Mouse (Mus musculus) hindbrain, embryonic 14.5 days (tissue): ENCODE data around the gene Trim41. TPM values are rescaled to one million over a fixed set of nuclear protein-coding genes. Genes with fewer than 3 reads are reported as not detected.

ENCODE experiments used
- ATAC-seq: fragments of 200-750 bp; cut with Nextera tagmentation; 2 replicates; pipeline ENCODE4 v1.8.0; 2017; ENCODE audit warnings: moderate number of reproducible peaks, mild to moderate bottlenecking, moderate TSS enrichment, moderate library complexity; ENCODE audit not compliant: low FRiP score
- DNase-seq: peaks from one replicate; pipeline ENCODE4 v3.0.0-alpha.2; 2015; ENCODE audit warnings: low spot score
- H3K27ac ChIP-seq: fragments of 300-500 bp; sonication (generic); 2 replicates; pipeline ENCODE4 v1.5.1; 2014; ENCODE audit warnings: mild to moderate bottlenecking, moderate library complexity
- H3K27me3 ChIP-seq: fragments of 300-500 bp; sonication (generic); 2 replicates; pipeline ENCODE4 v1.6.1; 2014; ENCODE audit warnings: mild to moderate bottlenecking, low read length, mixed read lengths; ENCODE audit not compliant: control insufficient read depth, insufficient read depth
- H3K36me3 ChIP-seq: fragments of 300-500 bp; sonication (generic); replicated peaks from 2 replicates; pipeline ENCODE4 v1.6.1; 2014; ENCODE audit not compliant: control insufficient read depth, insufficient read depth
- H3K4me1 ChIP-seq: fragments of 300-500 bp; sonication (generic); replicated peaks from 2 replicates; pipeline ENCODE4 v1.6.1; 2014; ENCODE audit warnings: antibody characterized with exemption, low read length, mixed read lengths; ENCODE audit not compliant: control insufficient read depth, insufficient read depth
- H3K4me2 ChIP-seq: fragments of 300-500 bp; sonication (generic); replicated peaks from 2 replicates; pipeline ENCODE4 v1.6.1; 2014; ENCODE audit warnings: mild to moderate bottlenecking, moderate library complexity
- H3K4me3 ChIP-seq: fragments of 300-500 bp; sonication (generic); replicated peaks from 2 replicates; pipeline ENCODE4 v1.5.1; 2014; ENCODE audit warnings: mild to moderate bottlenecking, low read length
- H3K9ac ChIP-seq: fragments of 300-500 bp; sonication (generic); 2 replicates; pipeline ENCODE4 v1.6.1; 2014
- H3K9me3 ChIP-seq: fragments of 300-500 bp; sonication (generic); 2 replicates; pipeline ENCODE4 v1.6.1; 2016; ENCODE audit warnings: low read length; ENCODE audit not compliant: control insufficient read depth
- WGBS: fragments of 180-500 bp; shearing (Covaris S2); extraction: QIAGEN DNeasy Blood & Tissue Kit; methylation state at CpG from one replicate; pipeline ENCODE4 v1.1.7; 2014; 5-methylcytosine and 5-hydroxymethylcytosine counted together
- polyA plus RNA-seq: library from polyadenylated mRNA; unstranded; fragments of >200 nt; fragmentation: Nextera tagmentation; extraction: Ambion mirVana; gene quantifications from 2 replicates; pipeline ENCODE4 v1.2.1, GENCODE M21; 2014

Trim41 gene
- polyA plus RNA-seq, 1 experiment from 2014 or later: 5.6 TPM

GRCm38 (mm10) chr11:48820308-48820674 is 3.1 kb upstream of the Trim41 start:
- Histone ChIP-seq H3K9me3 (no peaks in the 10 kb centered on the region), H3K27ac (no peak overlapping the region), H3K27me3 (peaks cover 24% of the 10 kb centered on the region), H3K4me2 (no peak overlapping the region), H3K36me3 (no peaks in the 10 kb centered on the region), H3K4me3 (no peak overlapping the region), H3K9ac (no peak overlapping the region), H3K4me1 (peaks cover 23% of the 10 kb centered on the region)
- no peak for DNase-seq
- no peak for ATAC-seq

GRCm38 (mm10) chr11:48819614-48820307 is 2.6 kb upstream of the Trim41 start:
- no peak for DNase-seq
- 81% methylated on average over 7 of the region's 7 CpGs for WGBS
- H3K36me3 ChIP-seq: 0 out of 2 replicates have a peak, but pooled peaks cover 2% of the 10 kb centered on the region

GRCm38 (mm10) chr11:48818346-48818745 is 1.2 kb upstream of the Trim41 start:
- peaks cover 29% of the 10 kb centered on the region for H3K4me1 ChIP-seq
- H3K4me2 ChIP-seq: peak overlapping the region; percentile 89
- peak overlapping the region; percentile 81 for H3K4me3 ChIP-seq
- peaks cover 9% of the 10 kb centered on the region for H3K27me3 ChIP-seq
- H3K36me3 ChIP-seq: peaks cover 15% of the 10 kb centered on the region; the same call in 1 of the 2 replicates
- ATAC-seq: peak; percentile 0; the same call in 1 of the 2 replicates
- H3K9me3 ChIP-seq: no peaks in the 10 kb centered on the region
- no peak overlapping the region for H3K27ac ChIP-seq
- under 1% methylated on average over 16 of the region's 16 CpGs for whole genome bisulfite sequencing
- peak; percentile 100 for DNase-seq
- peak overlapping the region; percentile 88 for H3K9ac ChIP-seq

More at GRCm38 (mm10) chr11:48819614-48820307, 2.6 kb upstream of the Trim41 start:
- Histone ChIP-seq H3K4me1 (peaks cover 29% of the 10 kb centered on the region), H3K4me2 (no peak overlapping the region), H3K9ac (no peak overlapping the region), H3K9me3 (no peaks in the 10 kb centered on the region), H3K27me3 (peaks cover 21% of the 10 kb centered on the region), H3K27ac (no peak overlapping the region), H3K4me3 (no peak overlapping the region)
- no peak for ATAC-seq

- Histone ChIP-seq H3K4me1 (peaks cover 29% of the 10 kb centered on the region), H3K4me2 (peak overlapping the region; percentile 89), H3K9me3 (no peaks in the 10 kb centered on the region), H3K27me3 (peaks cover 7% of the 10 kb centered on the region), H3K36me3 (peaks cover 20% of the 10 kb centered on the region; the same call in 1 of the 2 replicates), H3K9ac (peak overlapping the region; percentile 88), H3K27ac (peak overlapping the region; percentile 88), H3K4me3 (peak overlapping the region; percentile 81)
- DNase-seq (no peak), ATAC-seq (no peak)
- WGBS: 9% methylated on average over 9 of the region's 9 CpGs
Measured at GRCm38 (mm10) chr11:48817794-48818193, 641 bp upstream of the Trim41 start.

- peak overlapping the region; percentile 76 for H3K27ac ChIP-seq
- H3K4me3 ChIP-seq: peak overlapping the region; percentile 81
- peaks cover 34% of the 10 kb centered on the region for H3K36me3 ChIP-seq
- no peak for DNase-seq
- peak; percentile 65 for ATAC-seq
- peaks cover 29% of the 10 kb centered on the region for H3K4me1 ChIP-seq
- peak overlapping the region; percentile 87 for H3K4me2 ChIP-seq
- 5% methylated on average over 23 of the region's 23 CpGs for WGBS
- H3K9me3 ChIP-seq: no peaks in the 10 kb centered on the region
- H3K27me3 ChIP-seq: no peaks in the 10 kb centered on the region
- peak overlapping the region; percentile 88 for H3K9ac ChIP-seq
Measured at GRCm38 (mm10) chr11:48816281-48816781, 822 bp downstream of the Trim41 start.

GRCm38 (mm10) chr11:48815851-48816250 is 1.3 kb downstream of the Trim41 start:
- Histone ChIP-seq H3K9ac (peak overlapping the region; percentile 88), H3K9me3 (no peaks in the 10 kb centered on the region), H3K27ac (no peak overlapping the region), H3K36me3 (peaks cover 39% of the 10 kb centered on the region), H3K4me1 (peaks cover 29% of the 10 kb centered on the region), H3K4me3 (peak overlapping the region; percentile 81), H3K4me2 (peak overlapping the region; percentile 87), H3K27me3 (no peaks in the 10 kb centered on the region)
- ATAC-seq (no peak), DNase-seq (no peak)
- WGBS: 77% methylated on average over 16 of the region's 16 CpGs

GRCm38 (mm10) chr11:48813782-48814181 is 3.4 kb downstream of the Trim41 start:
- Histone ChIP-seq H3K4me1 (peaks cover 29% of the 10 kb centered on the region), H3K27me3 (no peaks in the 10 kb centered on the region), H3K27ac (no peak overlapping the region), H3K9me3 (no peaks in the 10 kb centered on the region), H3K36me3 (peaks cover 59% of the 10 kb centered on the region), H3K9ac (peak overlapping the region; percentile 45; the same call in 1 of the 2 replicates), H3K4me3 (no peak overlapping the region), H3K4me2 (no peak overlapping the region)
- no peak for DNase-seq
- ATAC-seq: no peak

GRCm38 (mm10) chr11:48810142-48810541 is 7.0 kb downstream of the Trim41 start:
- Histone ChIP-seq H3K36me3 (peaks cover 96% of the 10 kb centered on the region), H3K4me3 (no peak overlapping the region), H3K9me3 (no peaks in the 10 kb centered on the region), H3K4me2 (no peak overlapping the region), H3K9ac (no peak overlapping the region), H3K27me3 (no peaks in the 10 kb centered on the region), H3K4me1 (peaks cover 11% of the 10 kb centered on the region), H3K27ac (no peak overlapping the region)
- WGBS: 93% methylated on average over 2 of the region's 2 CpGs
- ATAC-seq (no peak), DNase-seq (no peak)

- WGBS: 79% methylated on average over 4 of the region's 4 CpGs
- H3K9me3 ChIP-seq: no peaks in the 10 kb centered on the region
- peaks cover 4% of the 10 kb centered on the region; the same call in 1 of the 2 replicates for H3K4me1 ChIP-seq
- no peak overlapping the region for H3K4me3 ChIP-seq
- peaks cover 98% of the 10 kb centered on the region for H3K36me3 ChIP-seq
- no peak overlapping the region for H3K27ac ChIP-seq
- no peak for DNase-seq
- no peak for ATAC-seq
- no peak overlapping the region for H3K9ac ChIP-seq
- no peak overlapping the region for H3K4me2 ChIP-seq
- H3K27me3 ChIP-seq: no peaks in the 10 kb centered on the region
Measured at GRCm38 (mm10) chr11:48809434-48809830, 7.7 kb downstream of the Trim41 start.
